Mouse (Mus musculus) heart, postnatal 0 days (tissue): ENCODE measurements at regions not wholly inside any gene's neighbourhood (a gene's known extent, or its start where the extent isn't known, plus 50 kb on each side); places are given as distances from the start of the nearest gene placed in this dataset.
"Not testable (repeated sequence)": the region's sequence is repeated elsewhere in the genome, so short reads cannot be mapped to it uniquely, and the experiment has no call there.

Experiments
- ATAC-seq: fragments of 200-750 bp; cut with Nextera tagmentation; 2 replicates; pipeline ENCODE4 v1.8.0; 2017; ENCODE audit warnings: low read depth, moderate number of reproducible peaks, moderate library complexity; ENCODE audit not compliant: insufficient read depth
- DNase-seq: peaks from one replicate; pipeline ENCODE4 v3.0.0-alpha.2; 2016; ENCODE audit warnings: low spot score
- H3K27ac ChIP-seq: fragments of 300-500 bp; sonication (generic); 2 replicates; pipeline ENCODE4 v1.5.1; 2014; ENCODE audit warnings: low read depth, mild to moderate bottlenecking
- H3K27me3 ChIP-seq: fragments of 300-500 bp; sonication (generic); 2 replicates; pipeline ENCODE4 v1.6.1; 2014; ENCODE audit warnings: low read length, mixed read lengths; ENCODE audit not compliant: control insufficient read depth, insufficient read depth
- H3K36me3 ChIP-seq: fragments of 300-500 bp; sonication (generic); replicated peaks from 2 replicates; pipeline ENCODE4 v1.6.1; 2014; ENCODE audit warnings: low read length, mixed read lengths; ENCODE audit not compliant: control insufficient read depth, insufficient read depth
- H3K4me1 ChIP-seq: fragments of 300-500 bp; sonication (generic); 2 replicates; pipeline ENCODE4 v1.6.1; 2014; ENCODE audit warnings: antibody characterized with exemption; ENCODE audit not compliant: control insufficient read depth, insufficient read depth
- H3K4me2 ChIP-seq: fragments of 300-500 bp; sonication (generic); 2 replicates; pipeline ENCODE4 v1.6.1; 2014; ENCODE audit warnings: low read depth, mild to moderate bottlenecking, low read length, moderate library complexity
- H3K4me3 ChIP-seq: fragments of 300-500 bp; sonication (generic); 2 replicates; pipeline ENCODE4 v1.5.1; 2014; ENCODE audit warnings: low read depth, low read length
- H3K9ac ChIP-seq: fragments of 300-500 bp; sonication (generic); replicated peaks from 2 replicates; pipeline ENCODE4 v1.6.1; 2014; ENCODE audit warnings: low read depth, low read length, mixed read lengths
- H3K9me3 ChIP-seq: fragments of 300-500 bp; sonication (generic); replicated peaks from 2 replicates; pipeline ENCODE4 v1.6.1; 2016; ENCODE audit warnings: low read length; ENCODE audit not compliant: control insufficient read depth
- CTCF ChIP-seq: IDR thresholded peaks from 2 replicates; pipeline ENCODE4 v1.5.1; 2016; ENCODE audit warnings: antibody characterized with exemption, control low read depth, low read depth
- EP300 ChIP-seq: IDR thresholded peaks from 2 replicates; pipeline ENCODE4 v1.6.1; 2016; ENCODE audit warnings: antibody characterized with exemption, low read depth
- WGBS: fragments of 180-500 bp; shearing (Covaris S2); extraction: QIAGEN DNeasy Blood & Tissue Kit; methylation state at CpG from one replicate; pipeline ENCODE4 v1.1.7; 2014; 5-methylcytosine and 5-hydroxymethylcytosine counted together

DNA sequence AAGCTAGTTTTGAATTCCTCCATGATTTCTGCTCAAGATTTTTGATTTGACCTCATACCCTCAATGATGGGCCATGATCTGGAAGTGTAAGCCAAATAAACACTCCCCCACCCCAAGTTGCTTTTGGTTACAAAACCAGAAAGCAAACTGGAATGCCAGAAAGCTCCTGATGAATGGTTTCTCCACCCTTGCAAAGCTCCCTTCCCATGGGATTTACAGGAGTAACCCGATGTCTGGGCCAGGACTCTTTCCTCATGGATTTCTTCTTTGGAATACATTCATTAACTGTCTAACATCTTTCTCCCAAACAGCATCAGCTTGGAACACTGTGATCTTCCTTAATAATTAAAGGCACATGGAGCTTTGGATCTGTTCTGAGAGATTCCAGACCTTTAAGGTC, 227.3 kb upstream of the Sdr16c6 start:
- H3K9ac ChIP-seq, result no peak overlapping the region
- no peaks in the 10 kb centered on the region for H3K9me3 ChIP-seq
- no peaks in the 10 kb centered on the region for H3K36me3 ChIP-seq
- no peak overlapping the region for H3K4me2 ChIP-seq
- 69% methylated on average over 1 of the region's 1 CpGs for WGBS
- DNase-seq, result no peak
- no peak for ATAC-seq
- no peak overlapping the region for H3K4me3 ChIP-seq
- no peaks in the 10 kb centered on the region for H3K27me3 ChIP-seq
- H3K4me1 ChIP-seq, result no peaks in the 10 kb centered on the region
- TF ChIP-seq CTCF (no peak), EP300 (no peak)
- no peak overlapping the region for H3K27ac ChIP-seq

GRCm38 (mm10) chr4:4300189-4300879, 223.0 kb upstream of the Sdr16c6 start:
- Histone ChIP-seq H3K4me1 (no peaks in the 10 kb centered on the region), H3K4me3 (no peak overlapping the region), H3K27me3 (no peaks in the 10 kb centered on the region), H3K9ac (no peak overlapping the region), H3K9me3 (no peaks in the 10 kb centered on the region), H3K4me2 (no peak overlapping the region), H3K36me3 (no peaks in the 10 kb centered on the region), H3K27ac (no peak overlapping the region)
- no peak for ATAC-seq
- DNase-seq, result no peak
- WGBS, result 72% methylated on average over 10 of the region's 10 CpGs
- TF ChIP-seq CTCF (no peak), EP300 (no peak)

DNA sequence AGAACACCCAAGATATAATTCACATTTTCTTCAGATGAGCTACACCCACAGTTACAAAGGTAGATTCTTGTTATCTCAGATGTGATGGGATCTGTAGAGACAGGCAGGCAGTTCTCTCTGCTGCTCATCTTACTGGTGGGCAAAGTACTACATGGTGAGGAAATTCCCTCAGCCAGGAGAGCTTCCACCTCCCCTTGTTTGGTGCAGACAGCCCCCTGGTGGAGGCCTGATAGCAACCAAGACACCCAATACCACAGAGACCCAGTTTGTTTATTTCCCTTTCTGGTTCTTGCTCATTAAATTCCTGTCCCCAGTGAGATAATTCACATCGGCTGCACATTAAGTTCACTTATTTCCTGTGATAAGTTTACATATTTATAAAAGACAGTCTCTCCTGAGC, 222.3 kb upstream of the Sdr16c6 start:
- no peak for DNase-seq
- no peaks in the 10 kb centered on the region for H3K36me3 ChIP-seq
- H3K4me2 ChIP-seq, result no peak overlapping the region
- H3K27ac ChIP-seq, result no peak overlapping the region
- H3K4me1 ChIP-seq, result no peaks in the 10 kb centered on the region
- no peak for ATAC-seq
- H3K9me3 ChIP-seq, result no peaks in the 10 kb centered on the region
- no peak overlapping the region for H3K4me3 ChIP-seq
- H3K27me3 ChIP-seq, result no peaks in the 10 kb centered on the region
- 27% methylated on average over 1 of the region's 1 CpGs for WGBS
- H3K9ac ChIP-seq, result no peak overlapping the region
- peak; percentile 17 for TF ChIP-seq CTCF
- no peak for TF ChIP-seq EP300

- ATAC-seq (no peak), DNase-seq (no peak)
- WGBS, result 78% methylated on average over 2 of the region's 2 CpGs
- H3K9me3 ChIP-seq, result no peaks in the 10 kb centered on the region
- no peak overlapping the region for H3K27ac ChIP-seq
- no peak for TF ChIP-seq CTCF
- no peak for TF ChIP-seq EP300
- no peaks in the 10 kb centered on the region for H3K4me1 ChIP-seq
- no peak overlapping the region for H3K4me3 ChIP-seq
- H3K4me2 ChIP-seq, result no peak overlapping the region
- no peak overlapping the region for H3K9ac ChIP-seq
- no peaks in the 10 kb centered on the region for H3K27me3 ChIP-seq
- no peaks in the 10 kb centered on the region for H3K36me3 ChIP-seq
These were observed 172.3 kb upstream of the Sdr16c6 start for GRCm38 (mm10) chr4:4249601-4250000.

- no peaks in the 10 kb centered on the region for H3K9me3 ChIP-seq
- no peak for DNase-seq
- 52% methylated on average over 4 of the region's 4 CpGs for WGBS
- ATAC-seq, result no peak
- TF ChIP-seq CTCF (no peak), EP300 (no peak)
- no peaks in the 10 kb centered on the region for H3K36me3 ChIP-seq
- no peak overlapping the region for H3K27ac ChIP-seq
- no peaks in the 10 kb centered on the region for H3K27me3 ChIP-seq
- no peaks in the 10 kb centered on the region for H3K4me1 ChIP-seq
- H3K9ac ChIP-seq, result no peak overlapping the region
- no peak overlapping the region for H3K4me2 ChIP-seq
- no peak overlapping the region for H3K4me3 ChIP-seq
These were observed 170.3 kb upstream of the Sdr16c6 start for GRCm38 (mm10) chr4:4247669-4248068.

DNA sequence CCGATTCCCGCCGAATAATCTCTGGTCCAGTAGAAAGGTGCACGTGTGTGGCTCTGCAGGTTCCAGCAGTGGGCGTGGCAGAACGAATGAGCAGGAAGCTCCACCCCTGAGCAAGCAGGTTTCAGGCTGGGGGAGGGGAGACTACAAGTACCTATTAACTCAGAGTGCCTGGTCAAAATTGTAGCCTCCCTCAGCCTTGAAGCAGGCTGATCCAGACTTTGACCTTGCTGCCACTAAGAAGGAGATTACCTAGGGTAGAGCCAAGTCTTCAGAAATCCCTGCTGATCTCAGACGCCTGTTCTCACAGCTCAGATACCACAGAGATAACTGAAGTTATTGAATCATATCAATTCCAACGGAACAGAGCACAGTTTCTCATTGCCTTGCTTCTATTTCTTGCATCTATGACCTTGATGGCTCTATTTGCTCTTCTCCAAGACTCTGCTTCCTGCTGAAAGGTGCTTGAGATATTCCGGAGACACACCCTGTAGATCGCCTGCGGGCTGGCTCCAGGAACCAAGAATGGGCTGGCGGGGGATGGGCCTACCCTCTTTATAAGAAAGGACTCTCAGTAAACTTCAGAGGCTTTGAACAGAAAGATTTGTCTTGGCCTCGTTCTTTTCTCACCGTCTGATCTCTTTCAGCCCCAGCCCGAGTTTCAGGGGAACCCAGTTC, 165.1 kb upstream of the Sdr16c6 start:
- 61% methylated on average over 15 of the region's 15 CpGs for WGBS

More for the DNA sequence above, 165.1 kb upstream of the Sdr16c6 start:
- not testable (repeated sequence) for H3K4me1 ChIP-seq, H3K9me3 ChIP-seq, ATAC-seq, H3K36me3 ChIP-seq, H3K4me3 ChIP-seq, H3K9ac ChIP-seq, H3K27ac ChIP-seq, DNase-seq, H3K4me2 ChIP-seq, H3K27me3 ChIP-seq
